Mouse (Mus musculus): ENCODE results near the gene Fcgrt. TPM values are rescaled to one million over a fixed set of nuclear protein-coding genes. Genes with fewer than 3 reads are reported as not detected.

Fcgrt gene
- total RNA-seq, 2 experiments from 2014 or later, result 0.62 to 3.9 TPM

Other genes starting within 250 kb of the Fcgrt start
Only the 30 nearest of the 33 such genes appear.
- 26.0 and 36.8 TPM in 2 replicates for gene Med25, start 211.1 kb downstream of the Fcgrt start, total RNA-seq (2015)
- gene Med25, start 211.1 kb downstream of the Fcgrt start, total RNA-seq (2017), result 11.4 and 14.5 TPM in 2 replicates
- 9.8 and 10.6 TPM in 2 replicates for gene Fuz, start 207.8 kb downstream of the Fcgrt start, total RNA-seq (2015)
- gene Fuz, start 207.8 kb downstream of the Fcgrt start, total RNA-seq (2017), result 16.6 and 19.9 TPM in 2 replicates
- 36.1 and 40.4 TPM in 2 replicates for gene Ap2a1, start 174.4 kb downstream of the Fcgrt start, total RNA-seq (2015)
- gene Ap2a1, start 174.4 kb downstream of the Fcgrt start, total RNA-seq (2017), result 25.8 and 39.8 TPM in 2 replicates
- gene Tsks, start 160.6 kb downstream of the Fcgrt start, total RNA-seq (2015), result not detected in 2 replicates
- not detected in 2 replicates for gene Tsks, start 160.6 kb downstream of the Fcgrt start, total RNA-seq (2017)
- 0.42 and 0.54 TPM in 2 replicates for gene Cpt1c, start 129.0 kb downstream of the Fcgrt start, total RNA-seq (2015)
- gene Cpt1c, start 129.0 kb downstream of the Fcgrt start, total RNA-seq (2017), result 0.25 and 1.6 TPM in 2 replicates
- 147 and 153 TPM in 2 replicates for gene Prmt1, start 117.3 kb downstream of the Fcgrt start, total RNA-seq (2015)
- 113 and 135 TPM in 2 replicates for gene Prmt1, start 117.3 kb downstream of the Fcgrt start, total RNA-seq (2017)
- 71.9 and 79.5 TPM in 2 replicates for gene Irf3, start 106.2 kb downstream of the Fcgrt start, total RNA-seq (2015)
- gene Irf3, start 106.2 kb downstream of the Fcgrt start, total RNA-seq (2017), result 70.4 and 89.4 TPM in 2 replicates
- 22.6 and 25.9 TPM in 2 replicates for gene Bcl2l12, start 105.1 kb downstream of the Fcgrt start, total RNA-seq (2015)
- gene Bcl2l12, start 105.1 kb downstream of the Fcgrt start, total RNA-seq (2017), result 26.2 and 28.0 TPM in 2 replicates
- gene Scaf1, start 87.5 kb downstream of the Fcgrt start, total RNA-seq (2015), result 19.5 and 21.9 TPM in 2 replicates
- gene Scaf1, start 87.5 kb downstream of the Fcgrt start, total RNA-seq (2017), result 8.7 and 11.2 TPM in 2 replicates
- gene Rras, start 85.9 kb downstream of the Fcgrt start, total RNA-seq (2015), result 4.8 and 6.1 TPM in 2 replicates
- 1.1 TPM in 1 of 2 replicates, not detected in the other for gene Rras, start 85.9 kb downstream of the Fcgrt start, total RNA-seq (2017)
- 20.5 and 21.7 TPM in 2 replicates for gene Prr12, start 51.0 kb downstream of the Fcgrt start, total RNA-seq (2015)
- gene Prr12, start 51.0 kb downstream of the Fcgrt start, total RNA-seq (2017), result 2.8 and 4.0 TPM in 2 replicates
- gene Nosip, start 41.4 kb downstream of the Fcgrt start, total RNA-seq (2015), result 39.7 and 45.0 TPM in 2 replicates
- gene Nosip, start 41.4 kb downstream of the Fcgrt start, total RNA-seq (2017), result 46.8 and 49.2 TPM in 2 replicates
- gene Prrg2, start 41.2 kb downstream of the Fcgrt start, total RNA-seq (2015), result 2.6 and 4.7 TPM in 2 replicates
- gene Prrg2, start 41.2 kb downstream of the Fcgrt start, total RNA-seq (2017), result 3.0 and 4.2 TPM in 2 replicates
- gene Rcn3, start 11.6 kb downstream of the Fcgrt start, total RNA-seq (2015), result 4.6 and 7.8 TPM in 2 replicates
- 5.4 TPM in 2 replicates for gene Rcn3, start 11.6 kb downstream of the Fcgrt start, total RNA-seq (2017)
- gene Rps11, start 20.6 kb upstream of the Fcgrt start, total RNA-seq (2015), result 3,046 and 3,197 TPM in 2 replicates
- gene Rps11, start 20.6 kb upstream of the Fcgrt start, total RNA-seq (2017), result 1,081 and 1,541 TPM in 2 replicates
- 2,930 and 3,118 TPM in 2 replicates for gene Rpl13a, start 24.9 kb upstream of the Fcgrt start, total RNA-seq (2015)
- 3,320 and 3,859 TPM in 2 replicates for gene Rpl13a, start 24.9 kb upstream of the Fcgrt start, total RNA-seq (2017)
- not detected in 2 replicates for gene Gm45713, start 32.4 kb upstream of the Fcgrt start, total RNA-seq (2015)
- 1.4 TPM in 1 of 2 replicates, not detected in the other for gene Gm45713, start 32.4 kb upstream of the Fcgrt start, total RNA-seq (2017)
- 8.2 and 8.5 TPM in 2 replicates for gene Flt3l, start 32.6 kb upstream of the Fcgrt start, total RNA-seq (2015)
- 4.7 and 7.0 TPM in 2 replicates for gene Flt3l, start 32.6 kb upstream of the Fcgrt start, total RNA-seq (2017)
- gene Pih1d1, start 50.5 kb upstream of the Fcgrt start, total RNA-seq (2015), result 114 and 146 TPM in 2 replicates
- gene Pih1d1, start 50.5 kb upstream of the Fcgrt start, total RNA-seq (2017), result 34.9 and 61.8 TPM in 2 replicates
- gene Aldh16a1, start 50.7 kb upstream of the Fcgrt start, total RNA-seq (2015), result 57.5 and 59.3 TPM in 2 replicates
- 23.4 and 25.8 TPM in 2 replicates for gene Aldh16a1, start 50.7 kb upstream of the Fcgrt start, total RNA-seq (2017)
- 0.07 TPM in 1 of 2 replicates, not detected in the other for gene Slc17a7, start 60.1 kb upstream of the Fcgrt start, total RNA-seq (2015)
- not detected in 2 replicates for gene Slc17a7, start 60.1 kb upstream of the Fcgrt start, total RNA-seq (2017)
- gene Gfy, start 75.7 kb upstream of the Fcgrt start, total RNA-seq (2015), result not detected in 2 replicates
- not detected in 2 replicates for gene Gfy, start 75.7 kb upstream of the Fcgrt start, total RNA-seq (2017)
- not detected in 2 replicates for gene Pth2, start 77.1 kb upstream of the Fcgrt start, total RNA-seq (2015)
- gene Pth2, start 77.1 kb upstream of the Fcgrt start, total RNA-seq (2017), result not detected in 2 replicates
- 0.15 TPM in 1 of 2 replicates, not detected in the other for gene Ccdc155, start 101.0 kb upstream of the Fcgrt start, total RNA-seq (2015)
- 0.34 TPM in 1 of 2 replicates, not detected in the other for gene Ccdc155, start 101.0 kb upstream of the Fcgrt start, total RNA-seq (2017)
- gene Dkkl1, start 108.3 kb upstream of the Fcgrt start, total RNA-seq (2015), result 3.8 and 5.4 TPM in 2 replicates
- 4.2 and 5.6 TPM in 2 replicates for gene Dkkl1, start 108.3 kb upstream of the Fcgrt start, total RNA-seq (2017)
- gene Tead2, start 111.9 kb upstream of the Fcgrt start, total RNA-seq (2015), result 2.2 TPM in 1 of 2 replicates, not detected in the other
- gene Tead2, start 111.9 kb upstream of the Fcgrt start, total RNA-seq (2017), result 0.20 TPM in 1 of 2 replicates, not detected in the other
- 104 and 124 TPM in 2 replicates for gene Cd37, start 135.3 kb upstream of the Fcgrt start, total RNA-seq (2015)
- gene Cd37, start 135.3 kb upstream of the Fcgrt start, total RNA-seq (2017), result 76.6 and 81.9 TPM in 2 replicates
- gene Slc6a16, start 137.2 kb upstream of the Fcgrt start, total RNA-seq (2015), result not detected in 2 replicates
- gene Slc6a16, start 137.2 kb upstream of the Fcgrt start, total RNA-seq (2017), result not detected in 2 replicates
- gene Slc6a21, start 173.7 kb upstream of the Fcgrt start, total RNA-seq (2015), result 0.10 TPM in 1 of 2 replicates, not detected in the other
- not detected in 2 replicates for gene Slc6a21, start 173.7 kb upstream of the Fcgrt start, total RNA-seq (2017)
- 1.0 and 1.8 TPM in 2 replicates for gene Trpm4, start 229.9 kb upstream of the Fcgrt start, total RNA-seq (2015)
- 1.2 and 1.4 TPM in 2 replicates for gene Trpm4, start 229.9 kb upstream of the Fcgrt start, total RNA-seq (2017)

Measured in megakaryocyte progenitor cell, adult 5-6 weeks (primary cell).